Mouse (Mus musculus) bone marrow macrophage, adult 2 months (primary cell): Measurements from ENCODE around the gene Ddx6.

Experiments
- CTCF ChIP-seq: IDR thresholded peaks from 2 replicates; pipeline ENCODE4 v1.5.1; 2012; ENCODE audit warnings: low read depth, mild to moderate bottlenecking, low read length, moderate library complexity
- POLR2A ChIP-seq: IDR thresholded peaks from 2 replicates; pipeline ENCODE4 v1.6.1; 2012; ENCODE audit warnings: mild to moderate bottlenecking, low read depth, low read length, borderline replicate concordance

DNA sequence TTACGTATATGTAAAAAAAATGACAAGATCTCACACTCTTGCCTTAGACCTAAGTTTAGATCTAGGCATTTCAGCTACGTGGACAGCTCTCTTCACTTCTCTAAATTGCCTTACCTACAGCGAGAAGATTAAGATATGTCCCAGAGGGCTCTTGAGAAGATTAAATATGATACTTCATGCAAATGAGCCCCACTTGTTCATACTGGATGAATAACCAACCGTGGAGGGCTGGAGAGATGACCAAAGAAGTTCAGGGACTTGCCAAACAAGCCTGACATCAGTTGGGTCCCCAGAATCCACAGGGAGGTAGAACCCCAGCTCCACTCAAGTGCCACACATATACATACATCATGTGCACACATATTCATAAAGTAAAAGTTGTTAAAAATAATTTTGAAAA, 31.4 kb upstream of the Ddx6 start:
- TF ChIP-seq POLR2A (no peak), CTCF (no peak)
